Mouse (Mus musculus): ENCODE measurements around the gene Evi5.

GRCm38 (mm10) chr5:107753656-107754055 lies 121.3 kb downstream of the Evi5 start:
- TF ChIP-seq CTCF (IDR thresholded peaks at IDR 0.05 in 2 of 3, conservative IDR thresholded peaks at IDR 0.05 in 1 of 3; ENCODE audit: control insufficient read depth in 1 of 3, insufficient read depth in 1 of 3, low read depth in 2 of 3, low read length in 3 of 3, poor library complexity in 1 of 3, severe bottlenecking in 1 of 3) (no peak), NRF1 (IDR thresholded peaks at IDR 0.05; ENCODE audit: insufficient read depth, low read depth, low read length, poor library complexity, severe bottlenecking) (no peak), BHLHE40 (IDR thresholded peaks at IDR 0.05; ENCODE audit: borderline replicate concordance, low read depth, low read length) (no peak), JUND (IDR thresholded peaks at IDR 0.05; ENCODE audit: low read depth, low read length) (no peak), EP300 (IDR thresholded peaks at IDR 0.05; ENCODE audit: low read depth in 1 of 2, low read length in 2 of 2) (no peak), MXI1 (IDR thresholded peaks at IDR 0.05; ENCODE audit: low read depth, low read length) (no peak)

Measured in MEL (cell line).